Comparison of ENCODE assay signal across 17 mouse cellular contexts in genomic region chr9:122219934-122220333, GRCm38 (mm10).
"Had no signal": no experiment of that assay in that cellular context is flagged by ENCODE, and none has a peak within 500 bp of the region (broad histone marks: within the 10 kb centered on the region; RNA-seq: fewer than 3 reads in every experiment).

No protein-coding gene starts in this region.

- H3K4me3 ChIP-seq: lung, embryonic 15.5 days; megakaryocyte, embryonic 14.5 days; midbrain, embryonic 13.5 days; midbrain, embryonic 15.5 days; neural tube, embryonic 12.5 days; stomach, embryonic 15.5 days had no signal

- H3K27me3 ChIP-seq: lung, embryonic 15.5 days; midbrain, embryonic 13.5 days; midbrain, embryonic 15.5 days; neural tube, embryonic 12.5 days; stomach, embryonic 15.5 days had no signal

- H3K4me1 ChIP-seq: megakaryocyte, embryonic 14.5 days; stomach, embryonic 15.5 days had no signal

- H3K36me3 ChIP-seq: lung, embryonic 15.5 days; midbrain, embryonic 13.5 days; midbrain, embryonic 15.5 days; neural tube, embryonic 12.5 days; stomach, embryonic 15.5 days had no signal

- ATAC-seq: lung, postnatal 0 days; midbrain, embryonic 13.5 days; midbrain, embryonic 15.5 days had no signal

- H3K4me2 ChIP-seq: lung, embryonic 15.5 days; midbrain, embryonic 11.5 days; midbrain, embryonic 13.5 days; midbrain, embryonic 15.5 days; neural tube, embryonic 12.5 days; stomach, embryonic 15.5 days had no signal

- H3K9ac ChIP-seq: lung, embryonic 15.5 days; midbrain, embryonic 13.5 days; midbrain, embryonic 15.5 days; neural tube, embryonic 12.5 days; stomach, embryonic 15.5 days had no signal

- DNase-seq: lung, adult 2 months; lung, postnatal 14 days; lung, postnatal 36 days; right cerebral cortex, postnatal 14 days; thymus, adult 2 months; thymus, postnatal 14 days; thymus, postnatal 36 days had no signal

- H3K9me3 ChIP-seq: lung, embryonic 15.5 days; megakaryocyte, embryonic 14.5 days; midbrain, embryonic 13.5 days; midbrain, embryonic 15.5 days; neural tube, embryonic 12.5 days; stomach, embryonic 15.5 days had no signal

- H3K27ac ChIP-seq: lung, embryonic 15.5 days; macrophage; midbrain, embryonic 13.5 days; midbrain, embryonic 15.5 days; neural tube, embryonic 12.5 days; stomach, embryonic 15.5 days; stomach, postnatal 0 days had no signal
